Mouse (Mus musculus) MEL (cell line): Measurements from ENCODE around the gene Atp6v0b. TPM values are rescaled to one million over a fixed set of nuclear protein-coding genes. Genes with fewer than 3 reads are reported as not detected.

Source experiments
- DNase-seq: peaks from one replicate; pipeline ENCODE4 v3.0.0; 2011; ENCODE audit warnings: low read depth, low spot score
- H3K27ac ChIP-seq: 2 replicates; pipeline ENCODE4 v1.5.1; 2012; ENCODE audit warnings: low read depth, mild to moderate bottlenecking, control low read depth, low read length, moderate library complexity; ENCODE audit not compliant: control insufficient read depth
- H3K27me3 ChIP-seq, 2 experiments: fragments of 150-350 bp in 1 of 2; sonication (generic) in 1 of 2; 2 replicates each; pipeline ENCODE4 v1.6.1; 2012; ENCODE audit warnings: low read length in 2 of 2, mild to moderate bottlenecking in 2 of 2, improper control_type of control experiment in 1 of 2, moderate library complexity in 1 of 2; ENCODE audit not compliant: insufficient read depth in 2 of 2, control insufficient read depth in 1 of 2
- H3K36me3 ChIP-seq, 2 experiments: 2 replicates each; pipeline ENCODE4 v1.6.1; 2012 to 2014; ENCODE audit warnings: low read length in 2 of 2, improper control_type of control experiment in 1 of 2, inconsistent platforms in 1 of 2, mild to moderate bottlenecking in 1 of 2; ENCODE audit not compliant: insufficient read depth in 2 of 2, control insufficient read depth in 1 of 2
- H3K4me1 ChIP-seq, 2 experiments: fragments of 150-350 bp in 1 of 2; sonication (generic) in 1 of 2; 2 replicates each; pipeline ENCODE4 v1.6.1; 2012; ENCODE audit warnings: low read length in 2 of 2, improper control_type of control experiment in 1 of 2, mild to moderate bottlenecking in 1 of 2; ENCODE audit not compliant: insufficient read depth in 2 of 2, control insufficient read depth in 1 of 2
- H3K4me3 ChIP-seq, 2 experiments: fragments of 150-350 bp in 1 of 2; sonication (generic) in 1 of 2; 2 replicates each; pipeline ENCODE4 v1.5.1; 2012; ENCODE audit warnings: low read depth in 2 of 2, low read length in 2 of 2, mild to moderate bottlenecking in 2 of 2, moderate library complexity in 2 of 2, control low read depth in 1 of 2, improper control_type of control experiment in 1 of 2; ENCODE audit not compliant: control insufficient read depth in 1 of 2, insufficient read depth in 1 of 2
- H3K79me2 ChIP-seq: 2 replicates; pipeline ENCODE4 v1.6.1; 2012; ENCODE audit warnings: mild to moderate bottlenecking, low read length, moderate library complexity; ENCODE audit not compliant: control insufficient read depth, poor library complexity, insufficient read depth
- H3K9ac ChIP-seq: 2 replicates; pipeline ENCODE4 v1.6.1; 2012; ENCODE audit warnings: low read depth, mild to moderate bottlenecking, control low read depth, low read length, moderate library complexity; ENCODE audit not compliant: control insufficient read depth, poor library complexity, severe bottlenecking
- H3K9me3 ChIP-seq: fragments of 150-350 bp; sonication (generic); replicated peaks from 2 replicates; pipeline ENCODE4 v1.6.1; 2012; ENCODE audit warnings: mild to moderate bottlenecking, low read length, improper control_type of control experiment, moderate library complexity; ENCODE audit not compliant: insufficient read depth
- BHLHE40 ChIP-seq: IDR thresholded peaks from 2 replicates; pipeline ENCODE4 v1.6.1; 2012; ENCODE audit warnings: low read depth, mild to moderate bottlenecking, inconsistent platforms, low read length, improper control_type of control experiment, borderline replicate concordance
- CHD1 ChIP-seq: IDR thresholded peaks from 2 replicates; pipeline ENCODE4 v1.6.1; 2012; ENCODE audit warnings: low read depth, mild to moderate bottlenecking, inconsistent platforms, low read length, improper control_type of control experiment
- CHD2 ChIP-seq: IDR thresholded peaks from 2 replicates; pipeline ENCODE4 v1.6.1; 2011; ENCODE audit warnings: low read length, improper control_type of control experiment
- E2F4 ChIP-seq: IDR thresholded peaks from 2 replicates; pipeline ENCODE4 v1.6.1; 2011; ENCODE audit warnings: low read depth, low read length, improper control_type of control experiment, borderline replicate concordance
- ELF1 ChIP-seq: IDR thresholded peaks from 2 replicates; pipeline ENCODE4 v1.6.1; 2014; ENCODE audit warnings: low read depth, mild to moderate bottlenecking, inconsistent platforms, low read length, improper control_type of control experiment, moderate library complexity
- GABPA ChIP-seq: IDR thresholded peaks from 2 replicates; pipeline ENCODE4 v1.6.1; 2012; ENCODE audit warnings: low read depth, mild to moderate bottlenecking, inconsistent platforms, low read length, improper control_type of control experiment, moderate library complexity
- GATA1 ChIP-seq: IDR thresholded peaks from 2 replicates; pipeline ENCODE4 v1.6.1; 2011; ENCODE audit warnings: low read depth, low read length, improper control_type of control experiment
- KAT2A ChIP-seq: conservative IDR thresholded peaks from 2 replicates; pipeline ENCODE4 v1.6.1; 2012; ENCODE audit warnings: low read depth, low read length, improper control_type of control experiment, inconsistent platforms
- MAFK ChIP-seq: IDR thresholded peaks from 2 replicates; pipeline ENCODE4 v1.6.1; 2011; ENCODE audit warnings: low read depth, mild to moderate bottlenecking, low read length, improper control_type of control experiment, borderline replicate concordance
- MXI1 ChIP-seq: IDR thresholded peaks from 2 replicates; pipeline ENCODE4 v1.6.1; 2011; ENCODE audit warnings: mild to moderate bottlenecking, low read depth, low read length, improper control_type of control experiment
- MYB ChIP-seq: IDR thresholded peaks from 2 replicates; pipeline ENCODE4 v1.6.1; 2011; ENCODE audit warnings: mild to moderate bottlenecking, low read depth, low read length, improper control_type of control experiment
- MYC ChIP-seq: IDR thresholded peaks from 2 replicates; pipeline ENCODE4 v1.6.1; 2011; ENCODE audit warnings: low read depth, mild to moderate bottlenecking, low read length, improper control_type of control experiment, moderate library complexity
- POLR2AphosphoS2 ChIP-seq: IDR thresholded peaks from 2 replicates; pipeline ENCODE4 v1.6.1; 2011; ENCODE audit warnings: low read length, improper control_type of control experiment
- RCOR1 ChIP-seq: IDR thresholded peaks from 2 replicates; pipeline ENCODE4 v1.6.1; 2012; ENCODE audit warnings: low read depth, mild to moderate bottlenecking, inconsistent platforms, low read length, improper control_type of control experiment
- SIN3A ChIP-seq: IDR thresholded peaks from 2 replicates; pipeline ENCODE4 v1.6.1; 2012; ENCODE audit warnings: low read length, improper control_type of control experiment, inconsistent platforms
- TAL1 ChIP-seq: IDR thresholded peaks from 2 replicates; pipeline ENCODE4 v1.6.1; 2012; ENCODE audit warnings: mild to moderate bottlenecking, inconsistent platforms, low read length, moderate library complexity, mixed read lengths
- TBP ChIP-seq: IDR thresholded peaks from 2 replicates; pipeline ENCODE4 v1.8.0; 2011; ENCODE audit warnings: low read depth, low read length, improper control_type of control experiment
- TCF12 ChIP-seq: IDR thresholded peaks from 2 replicates; pipeline ENCODE4 v1.6.1; 2014; ENCODE audit warnings: low read depth, mild to moderate bottlenecking, inconsistent platforms, low read length, improper control_type of control experiment, moderate library complexity
- UBTF ChIP-seq: IDR thresholded peaks from 2 replicates; pipeline ENCODE4 v1.6.1; 2012; ENCODE audit warnings: low read depth, mild to moderate bottlenecking, inconsistent platforms, low read length, improper control_type of control experiment, moderate library complexity, borderline replicate concordance; ENCODE audit not compliant: insufficient read depth
- USF1 ChIP-seq: IDR thresholded peaks from 2 replicates; pipeline ENCODE4 v1.6.1; 2014; ENCODE audit warnings: low read depth, mild to moderate bottlenecking, inconsistent platforms, low read length, improper control_type of control experiment, moderate library complexity
- USF2 ChIP-seq, 2 experiments: IDR thresholded peaks; 2 replicates each; pipeline ENCODE4 v1.6.1; 2011 to 2012; ENCODE audit warnings: improper control_type of control experiment in 2 of 2, low read length in 2 of 2, borderline replicate concordance in 1 of 2, inconsistent platforms in 1 of 2, low read depth in 1 of 2, mild to moderate bottlenecking in 1 of 2; ENCODE audit not compliant: insufficient read depth in 1 of 2
- ZC3H11A ChIP-seq: IDR thresholded peaks from 2 replicates; pipeline ENCODE4 v1.6.1; 2012; ENCODE audit warnings: low read depth, mild to moderate bottlenecking, inconsistent platforms, low read length, improper control_type of control experiment
- ZKSCAN1 ChIP-seq: IDR thresholded peaks from 2 replicates; pipeline ENCODE4 v1.6.1; 2012; ENCODE audit warnings: low read depth, mild to moderate bottlenecking, inconsistent platforms, low read length, improper control_type of control experiment, moderate library complexity
- ZMIZ1 ChIP-seq: IDR thresholded peaks from 2 replicates; pipeline ENCODE4 v1.6.1; 2012; ENCODE audit warnings: low read depth, mild to moderate bottlenecking, inconsistent platforms, low read length, improper control_type of control experiment, moderate library complexity
- ZNF384 ChIP-seq: IDR thresholded peaks from 2 replicates; pipeline ENCODE4 v1.6.1; 2012; ENCODE audit warnings: low read depth, mild to moderate bottlenecking, inconsistent platforms, low read length, improper control_type of control experiment
- polyA plus RNA-seq, 2 experiments: library from polyadenylated mRNA; stranded (reverse) in 1 of 2; unstranded in 1 of 2; fragments of >175 nt in 1 of 2; fragments of >200 nt in 1 of 2; gene quantifications; 2 replicates each; pipeline versions ENCODE4 v1.2.1 to v1.2.4; 2012; ENCODE audit warnings: low replicate concordance in 2 of 2, low read depth in 1 of 2; ENCODE audit not compliant: insufficient read length in 2 of 2, insufficient read depth in 1 of 2, missing spikeins in 1 of 2
- total RNA-seq: library from RNA; depleted of rRNA; stranded (reverse); fragments of 300-350 nt; gene quantifications from 2 replicates; pipeline ENCODE4 v1.2.3, GENCODE M21; 2012

The Atp6v0b gene
- total and polyA plus RNA-seq, 3 experiments, result 286 to 343 TPM; not detected in 1

DNA sequence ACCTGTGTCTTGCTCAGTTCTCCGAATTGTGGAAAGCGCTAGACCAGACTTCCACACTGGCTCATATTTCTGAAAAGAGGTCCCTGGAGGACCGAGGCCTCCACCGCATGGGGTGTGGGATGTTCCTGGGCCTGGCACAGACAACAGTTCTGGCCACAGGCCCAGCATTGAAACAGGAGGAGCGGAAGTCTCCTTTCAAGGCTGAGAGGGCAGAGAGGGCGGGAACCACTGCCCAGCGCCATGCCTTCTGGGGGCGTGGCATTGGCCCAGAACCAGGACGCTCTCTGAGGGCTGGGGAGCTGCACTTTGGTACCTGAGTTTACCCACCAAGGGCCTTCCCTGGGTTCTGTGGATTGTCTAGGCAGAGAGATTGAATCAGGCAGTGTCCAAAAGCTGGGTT is 21.1 kb downstream of the Atp6v0b start:
- Histone ChIP-seq H3K79me2 (no peaks in the 10 kb centered on the region), H3K36me3 (no peaks in the 10 kb centered on the region; a peak in 1 of 4 replicates), H3K4me3 (no peak overlapping the region), H3K27me3 (no peaks in the 10 kb centered on the region), H3K9me3 (no peaks in the 10 kb centered on the region), H3K27ac (no peak overlapping the region), H3K9ac (no peak overlapping the region), H3K4me1 (no peaks in the 10 kb centered on the region)
- no peak for DNase-seq
- TF ChIP-seq MYC (no peak), BHLHE40 (no peak), ZC3H11A (no peak), ZKSCAN1 (no peak), ZNF384 (no peak), MAFK (no peak), ELF1 (no peak), GABPA (no peak), CHD2 (no peak), RCOR1 (no peak), ZMIZ1 (no peak)

DNA sequence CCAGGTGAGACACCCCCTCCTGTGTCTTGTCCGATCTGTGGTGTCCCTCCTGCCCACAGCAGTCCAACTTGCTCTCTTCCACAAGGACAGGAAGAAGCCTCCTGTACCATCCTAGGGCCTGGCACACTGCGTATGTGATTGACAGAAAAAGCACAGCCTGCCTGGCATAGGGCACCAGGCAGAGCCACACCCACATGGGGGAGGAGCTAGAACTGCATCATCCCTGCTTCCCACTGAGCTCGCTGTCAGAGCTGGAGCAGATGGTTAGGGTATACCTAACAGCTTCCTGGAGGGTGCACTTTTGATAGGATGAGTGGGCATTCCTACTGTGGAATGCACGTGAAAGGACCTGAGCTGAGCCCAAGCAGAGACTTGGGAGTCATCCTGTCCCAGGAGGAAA is 24.3 kb downstream of the Atp6v0b start:
- TF ChIP-seq GATA1 (no peak), MYC (no peak), POLR2AphosphoS2 (no peak)
- TF ChIP-seq, all 39 proteins: peak for 0
- Histone ChIP-seq H3K4me1 (no peaks in the 10 kb centered on the region), H3K27me3 (no peaks in the 10 kb centered on the region), H3K79me2 (no peaks in the 10 kb centered on the region), H3K9ac (no peak overlapping the region), H3K9me3 (no peaks in the 10 kb centered on the region), H3K4me3 (no peak overlapping the region), H3K36me3 (no peaks in the 10 kb centered on the region; a peak in 1 of 4 replicates), H3K27ac (no peak overlapping the region)
- no peak for DNase-seq

DNA sequence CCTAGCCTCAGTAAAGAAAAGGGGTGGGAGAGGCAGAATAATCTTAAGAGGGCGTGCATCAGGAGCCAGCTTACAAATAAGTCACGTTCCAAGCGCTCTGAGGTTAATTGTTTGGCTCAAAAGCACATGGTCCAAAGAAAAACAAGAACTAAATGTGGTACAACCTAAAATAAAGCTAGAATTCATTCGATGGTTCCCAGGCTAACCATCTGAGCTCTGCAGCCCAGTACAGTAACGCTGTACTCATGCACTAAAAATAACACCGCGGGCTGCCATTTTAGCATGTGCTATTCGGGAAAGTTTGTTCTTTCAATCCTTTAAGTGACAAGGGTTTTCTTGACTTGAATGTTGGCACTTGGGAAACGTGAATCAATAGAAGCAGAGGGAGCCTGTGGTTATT is 26.6 kb downstream of the Atp6v0b start:
- Histone ChIP-seq H3K4me1 (no peaks in the 10 kb centered on the region), H3K79me2 (no peaks in the 10 kb centered on the region), H3K9me3 (no peaks in the 10 kb centered on the region), H3K27ac (no peak overlapping the region), H3K9ac (no peak overlapping the region)
- no peak for DNase-seq
- TF ChIP-seq E2F4 (no peak), ZC3H11A (no peak), POLR2AphosphoS2 (no peak), MYB (no peak), MXI1 (no peak), USF1 (no peak), KAT2A (no peak), USF2 (IDR thresholded peaks at IDR 0.05; ENCODE audit: borderline replicate concordance in 1 of 2, insufficient read depth in 1 of 2, low read depth in 1 of 2, low read length in 2 of 2) (no peak), CHD2 (no peak), MAFK (no peak), TCF12 (no peak), SIN3A (no peak), TAL1 (no peak), CHD1 (no peak), UBTF (no peak), TBP (no peak), GATA1 (no peak)
- TF ChIP-seq, all 39 proteins: peak for 0
- Histone ChIP-seq H3K4me3 (no peak overlapping the region), H3K27me3 (no peaks in the 10 kb centered on the region), H3K36me3 (no peaks in the 10 kb centered on the region; a peak in 1 of 4 replicates)
